Mouse (Mus musculus): Measurements from ENCODE around the gene Nagk.
"Not testable (repeated sequence)": the region's sequence is repeated elsewhere in the genome, so short reads cannot be mapped to it uniquely, and the experiment has no call there.

The Nagk gene

DNA sequence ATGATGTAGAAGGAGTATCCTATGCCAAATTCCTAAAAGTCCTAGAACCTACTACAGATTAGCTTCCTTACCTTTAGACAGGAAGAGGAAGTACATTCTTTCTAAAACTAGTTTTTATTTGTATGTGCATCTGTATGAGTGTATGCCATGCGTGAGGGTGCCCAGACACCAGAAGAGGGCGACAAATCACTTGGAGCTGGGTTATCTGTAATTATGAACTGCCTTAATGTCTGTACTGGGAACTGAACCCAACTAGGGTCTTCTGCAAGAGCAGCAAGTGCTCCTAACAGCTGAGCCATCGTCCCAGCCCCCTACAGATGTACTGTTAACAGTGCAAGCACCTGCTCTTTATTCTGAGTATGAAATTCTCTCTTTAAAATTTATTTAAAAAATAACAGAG, 21.0 kb downstream of the Nagk start:
- in situ Hi-C loops (cut with MboI, MseI): no loop called here

- in situ Hi-C loops (cut with MboI, MseI): no loop called here
Observed at GRCm38 (mm10) chr6:83818996-83819395, 24.2 kb downstream of the Nagk start.

GRCm38 (mm10) chr6:83820727-83821515, 26.1 kb downstream of the Nagk start:
- in situ Hi-C loops (cut with MboI, MseI): no loop called here

- in situ Hi-C loops (cut with MboI, MseI): no loop called here
Observed at GRCm38 (mm10) chr6:83821856-83822255, 27.1 kb downstream of the Nagk start.

DNA sequence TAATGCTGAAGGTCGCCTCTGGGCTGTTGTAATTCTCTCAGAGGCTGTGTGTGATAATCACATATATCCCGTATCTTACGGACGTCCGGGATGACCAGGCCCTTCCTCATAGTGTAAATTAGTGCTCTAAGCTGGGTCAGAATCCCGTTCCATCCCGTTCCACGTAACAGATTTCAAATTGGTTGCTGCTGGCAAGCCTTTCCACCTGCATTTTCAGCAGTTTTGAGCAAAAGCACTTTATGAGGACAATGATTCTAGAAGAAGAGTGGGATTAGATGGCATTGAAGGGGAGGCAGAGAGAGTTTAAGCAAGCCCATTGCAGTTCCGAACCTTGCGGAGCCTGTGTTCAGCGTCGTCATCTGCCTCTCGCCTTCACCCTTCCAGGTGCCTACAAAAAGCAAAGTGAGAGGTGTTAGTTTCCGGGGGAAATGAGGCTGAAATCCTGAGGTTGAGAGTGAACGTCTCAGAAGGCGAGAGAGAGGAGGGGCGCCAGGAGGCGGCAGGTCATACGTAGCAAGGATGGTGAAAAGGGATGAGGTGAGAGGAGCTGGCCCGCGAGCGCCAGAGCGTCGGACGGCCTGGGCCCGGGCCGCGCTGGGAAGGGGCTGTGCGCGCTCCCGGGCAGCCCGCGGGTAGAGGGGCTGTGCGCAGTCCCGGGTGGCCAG, 36.3 kb downstream of the Nagk start:
- in situ Hi-C loops (cut with MboI, MseI): no loop called here

- in situ Hi-C loops (cut with MboI, MseI): no loop called here
Observed at GRCm38 (mm10) chr6:83831606-83832123, 36.9 kb downstream of the Nagk start, which contains the start of gene Paip2b. Gene Paip2b, minus strand, starts transcription at chr6:83831741.

GRCm38 (mm10) chr6:83832393-83832792, 37.6 kb downstream of the Nagk start:
- in situ Hi-C loops (cut with MboI, MseI): not testable (repeated sequence)

GRCm38 (mm10) chr6:83836826-83837225, 42.0 kb downstream of the Nagk start:
- in situ Hi-C loops (cut with MboI, MseI): no loop called here

DNA sequence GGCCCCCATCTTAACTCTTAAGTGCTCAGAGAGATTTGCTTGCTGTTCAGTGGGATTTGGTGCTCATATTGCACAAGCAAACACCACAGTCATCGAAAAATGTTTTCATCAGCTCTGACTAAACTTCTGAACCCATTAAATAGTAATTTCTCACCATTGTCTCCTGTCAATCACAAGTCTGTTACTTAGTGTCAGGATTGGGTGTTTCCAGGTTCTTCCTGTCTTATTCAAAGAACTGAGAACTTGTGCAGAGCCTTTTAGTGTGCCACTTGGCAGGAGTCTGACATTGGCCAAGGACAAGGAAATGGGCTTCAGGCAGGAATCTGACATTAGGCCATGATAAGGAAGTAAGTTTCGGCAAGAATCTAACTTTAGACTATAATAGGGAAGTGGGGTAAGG, 43.3 kb downstream of the Nagk start:
- in situ Hi-C loops (cut with MboI, MseI): no loop called here

GRCm38 (mm10) chr6:83840086-83840485, 45.3 kb downstream of the Nagk start:
- in situ Hi-C loops (cut with MboI, MseI): no loop called here

DNA sequence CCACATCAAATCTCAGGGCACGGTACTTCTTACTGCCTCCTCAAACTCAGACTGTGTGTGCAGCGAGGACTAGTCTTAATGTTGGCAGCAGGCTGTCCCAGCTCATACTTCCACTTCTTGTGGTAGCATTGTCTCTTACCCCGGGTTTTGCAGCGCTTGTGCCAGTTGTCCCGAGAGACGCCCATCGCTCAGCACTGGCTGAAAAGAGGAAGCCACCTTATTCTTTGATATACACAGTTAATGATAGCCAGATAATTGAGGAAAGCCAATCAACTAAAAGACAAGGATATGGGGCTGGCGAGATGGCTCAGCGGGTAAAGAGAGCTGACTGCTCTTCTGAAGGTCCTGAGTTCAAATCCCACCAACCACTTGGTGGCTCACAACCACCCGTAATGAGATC, 50.1 kb downstream of the Nagk start:
- in situ Hi-C loops (cut with MboI, MseI): no loop called here

DNA sequence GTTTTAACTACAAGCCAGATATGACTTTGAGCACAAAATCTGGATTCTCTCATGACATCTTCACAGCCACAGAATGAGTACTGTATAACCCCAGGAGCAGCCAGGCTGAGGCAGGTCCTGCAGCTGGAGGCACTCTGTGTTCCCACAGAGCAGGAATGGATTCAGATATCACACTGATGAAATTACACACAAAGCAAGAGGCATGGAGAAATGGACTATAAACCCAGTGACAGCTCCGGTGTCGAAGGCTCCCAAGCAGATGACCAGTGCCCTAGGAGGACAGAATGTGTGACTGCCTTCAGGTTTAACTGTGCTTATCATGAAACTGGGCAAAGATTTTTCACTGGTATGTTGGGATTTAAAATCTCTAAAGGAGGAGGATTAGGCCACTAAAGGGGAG, 51.4 kb downstream of the Nagk start:
- in situ Hi-C loops (cut with MboI, MseI): no loop called here

GRCm38 (mm10) chr6:83849446-83849845, 54.7 kb downstream of the Nagk start:
- in situ Hi-C loops (cut with MboI, MseI): no loop called here
